Mouse (Mus musculus) inflammation-experienced regulatory T-cells, adult 16 weeks (primary cell): ENCODE results near the gene Map3k19. TPM values are rescaled to one million over a fixed set of nuclear protein-coding genes. Genes with fewer than 3 reads are reported as not detected.

Experiments used
- polyA plus RNA-seq: library from polyadenylated mRNA; unstranded; fragments of 100-300 nt; shearing (Covaris generic); gene quantifications from one replicate; pipeline ENCODE4 v1.2.1, GENCODE M21; 2017

The Map3k19 gene
- 1.1 TPM for polyA plus RNA-seq

GRCm38 (mm10) chr1:127854486-127855222, at the start of gene Map3k19:
Gene Map3k19 (minus strand): TSS chr1:127855031.

GRCm38 (mm10) chr1:127868300-127869261, 13.8 kb upstream of the Map3k19 start, which contains the start of gene Rab3gap1:
Gene Rab3gap1 (plus strand): TSS chr1:127868773.

DNA sequence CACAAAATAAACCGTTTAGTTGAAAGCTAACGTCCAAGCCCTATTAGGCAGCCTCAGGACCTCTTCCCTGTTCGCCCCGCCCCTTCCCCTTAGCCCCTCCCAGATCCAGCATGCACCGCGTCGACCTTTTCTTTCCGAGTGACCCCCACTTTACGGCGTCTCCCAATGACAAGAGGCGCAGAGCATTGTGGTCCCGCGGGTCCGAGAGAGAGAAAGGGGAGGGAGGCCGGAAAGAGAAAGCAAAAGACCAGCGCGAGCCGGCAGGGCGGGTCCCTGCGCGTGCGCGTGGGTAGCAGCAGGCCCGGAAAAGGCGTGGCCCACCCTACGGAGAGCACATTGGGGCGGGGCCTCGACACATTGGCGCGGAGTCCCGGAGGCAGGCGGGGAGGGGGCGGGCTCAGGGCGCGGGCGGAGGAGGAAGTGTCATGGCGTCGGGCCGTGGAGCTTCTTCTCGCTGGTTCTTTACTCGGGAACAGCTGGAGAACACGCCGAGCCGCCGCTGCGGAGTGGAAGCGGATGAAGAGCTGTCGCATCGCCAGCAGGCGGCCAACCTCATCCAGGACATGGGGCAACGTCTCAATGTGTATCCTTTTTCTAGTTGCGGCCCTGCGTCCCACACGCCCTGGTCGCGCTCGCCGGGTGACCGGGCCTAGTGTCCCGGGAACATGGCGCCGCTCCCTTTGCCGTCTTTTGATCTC, 80.9 kb downstream of the Map3k19 start, which contains the start of gene Ccnt2:
Gene Ccnt2 (plus strand): TSS at position 362 of the 698 bp plus-strand sequence.

Other genes starting within 250 kb of the Map3k19 start
- not detected for gene Tmem163, start 175.5 kb downstream of the Map3k19 start, polyA plus RNA-seq
- not detected for gene Acmsd, start 125.6 kb downstream of the Map3k19 start, polyA plus RNA-seq
- 144 TPM for gene Ccnt2, start 80.9 kb downstream of the Map3k19 start, polyA plus RNA-seq
- 83.1 TPM for gene Rab3gap1, start 13.7 kb upstream of the Map3k19 start, polyA plus RNA-seq
- gene Zranb3, start 248.0 kb upstream of the Map3k19 start, polyA plus RNA-seq = 3.1 TPM
- 90.9 TPM for gene R3hdm1, start 248.3 kb upstream of the Map3k19 start, polyA plus RNA-seq